Mouse (Mus musculus) MEL (cell line): ENCODE measurements around the gene Oxld1. TPM values are rescaled to one million over a fixed set of nuclear protein-coding genes. Genes with fewer than 3 reads are reported as not detected.

ENCODE experiments used
- DNase-seq: peaks from one replicate; pipeline ENCODE4 v3.0.0; 2011; ENCODE audit warnings: low read depth, low spot score
- H3K27ac ChIP-seq: 2 replicates; pipeline ENCODE4 v1.5.1; 2012; ENCODE audit warnings: low read depth, mild to moderate bottlenecking, control low read depth, low read length, moderate library complexity; ENCODE audit not compliant: control insufficient read depth
- H3K27me3 ChIP-seq, 2 experiments: fragments of 150-350 bp in 1 of 2; sonication (generic) in 1 of 2; 2 replicates each; pipeline ENCODE4 v1.6.1; 2012; ENCODE audit warnings: low read length in 2 of 2, mild to moderate bottlenecking in 2 of 2, improper control_type of control experiment in 1 of 2, moderate library complexity in 1 of 2; ENCODE audit not compliant: insufficient read depth in 2 of 2, control insufficient read depth in 1 of 2
- H3K36me3 ChIP-seq, 2 experiments: 2 replicates each; pipeline ENCODE4 v1.6.1; 2012 to 2014; ENCODE audit warnings: low read length in 2 of 2, improper control_type of control experiment in 1 of 2, inconsistent platforms in 1 of 2, mild to moderate bottlenecking in 1 of 2; ENCODE audit not compliant: insufficient read depth in 2 of 2, control insufficient read depth in 1 of 2
- H3K4me1 ChIP-seq, 2 experiments: fragments of 150-350 bp in 1 of 2; sonication (generic) in 1 of 2; 2 replicates each; pipeline ENCODE4 v1.6.1; 2012; ENCODE audit warnings: low read length in 2 of 2, improper control_type of control experiment in 1 of 2, mild to moderate bottlenecking in 1 of 2; ENCODE audit not compliant: insufficient read depth in 2 of 2, control insufficient read depth in 1 of 2
- H3K4me3 ChIP-seq, 2 experiments: fragments of 150-350 bp in 1 of 2; sonication (generic) in 1 of 2; 2 replicates each; pipeline ENCODE4 v1.5.1; 2012; ENCODE audit warnings: low read depth in 2 of 2, low read length in 2 of 2, mild to moderate bottlenecking in 2 of 2, moderate library complexity in 2 of 2, control low read depth in 1 of 2, improper control_type of control experiment in 1 of 2; ENCODE audit not compliant: control insufficient read depth in 1 of 2, insufficient read depth in 1 of 2
- H3K79me2 ChIP-seq: 2 replicates; pipeline ENCODE4 v1.6.1; 2012; ENCODE audit warnings: mild to moderate bottlenecking, low read length, moderate library complexity; ENCODE audit not compliant: control insufficient read depth, poor library complexity, insufficient read depth
- H3K9ac ChIP-seq: 2 replicates; pipeline ENCODE4 v1.6.1; 2012; ENCODE audit warnings: low read depth, mild to moderate bottlenecking, control low read depth, low read length, moderate library complexity; ENCODE audit not compliant: control insufficient read depth, poor library complexity, severe bottlenecking
- H3K9me3 ChIP-seq: fragments of 150-350 bp; sonication (generic); replicated peaks from 2 replicates; pipeline ENCODE4 v1.6.1; 2012; ENCODE audit warnings: mild to moderate bottlenecking, low read length, improper control_type of control experiment, moderate library complexity; ENCODE audit not compliant: insufficient read depth
- BHLHE40 ChIP-seq: IDR thresholded peaks from 2 replicates; pipeline ENCODE4 v1.6.1; 2012; ENCODE audit warnings: low read depth, mild to moderate bottlenecking, inconsistent platforms, low read length, improper control_type of control experiment, borderline replicate concordance
- CHD1 ChIP-seq: IDR thresholded peaks from 2 replicates; pipeline ENCODE4 v1.6.1; 2012; ENCODE audit warnings: low read depth, mild to moderate bottlenecking, inconsistent platforms, low read length, improper control_type of control experiment
- CHD2 ChIP-seq: IDR thresholded peaks from 2 replicates; pipeline ENCODE4 v1.6.1; 2011; ENCODE audit warnings: low read length, improper control_type of control experiment
- CTCF ChIP-seq, 3 experiments: IDR thresholded peaks in 2 of 3; conservative IDR thresholded peaks in 1 of 3; 2 replicates each; pipeline ENCODE4 v1.5.1; 2011 to 2012; ENCODE audit warnings: low read length in 3 of 3, low read depth in 2 of 3, mild to moderate bottlenecking in 2 of 3, improper control_type of control experiment in 1 of 3, inconsistent platforms in 1 of 3, mixed read lengths in 1 of 3, moderate library complexity in 1 of 3; ENCODE audit not compliant: control insufficient read depth in 1 of 3, insufficient read depth in 1 of 3, poor library complexity in 1 of 3, severe bottlenecking in 1 of 3
- E2F4 ChIP-seq: IDR thresholded peaks from 2 replicates; pipeline ENCODE4 v1.6.1; 2011; ENCODE audit warnings: low read depth, low read length, improper control_type of control experiment, borderline replicate concordance
- ELF1 ChIP-seq: IDR thresholded peaks from 2 replicates; pipeline ENCODE4 v1.6.1; 2014; ENCODE audit warnings: low read depth, mild to moderate bottlenecking, inconsistent platforms, low read length, improper control_type of control experiment, moderate library complexity
- EP300 ChIP-seq, 2 experiments: IDR thresholded peaks; 2 replicates each; pipeline ENCODE4 v1.6.1; 2011; ENCODE audit warnings: improper control_type of control experiment in 2 of 2, low read length in 2 of 2, low read depth in 1 of 2, mild to moderate bottlenecking in 1 of 2
- GABPA ChIP-seq: IDR thresholded peaks from 2 replicates; pipeline ENCODE4 v1.6.1; 2012; ENCODE audit warnings: low read depth, mild to moderate bottlenecking, inconsistent platforms, low read length, improper control_type of control experiment, moderate library complexity
- GATA1 ChIP-seq: IDR thresholded peaks from 2 replicates; pipeline ENCODE4 v1.6.1; 2011; ENCODE audit warnings: low read depth, low read length, improper control_type of control experiment
- HCFC1 ChIP-seq: IDR thresholded peaks from 2 replicates; pipeline ENCODE4 v1.6.1; 2012; ENCODE audit warnings: low read depth, mild to moderate bottlenecking, inconsistent platforms, low read length, improper control_type of control experiment, moderate library complexity
- JUND ChIP-seq: IDR thresholded peaks from 2 replicates; pipeline ENCODE4 v1.6.1; 2011; ENCODE audit warnings: low read depth, mild to moderate bottlenecking, improper control_type of control experiment, low read length
- KAT2A ChIP-seq: conservative IDR thresholded peaks from 2 replicates; pipeline ENCODE4 v1.6.1; 2012; ENCODE audit warnings: low read depth, low read length, improper control_type of control experiment, inconsistent platforms
- MAFK ChIP-seq: IDR thresholded peaks from 2 replicates; pipeline ENCODE4 v1.6.1; 2011; ENCODE audit warnings: low read depth, mild to moderate bottlenecking, low read length, improper control_type of control experiment, borderline replicate concordance
- MAX ChIP-seq: IDR thresholded peaks from 2 replicates; pipeline ENCODE4 v1.6.1; 2011; ENCODE audit warnings: low read length, improper control_type of control experiment
- MAZ ChIP-seq: IDR thresholded peaks from 2 replicates; pipeline ENCODE4 v1.6.1; 2012; ENCODE audit warnings: low read depth, mild to moderate bottlenecking, inconsistent platforms, low read length, improper control_type of control experiment
- MEF2A ChIP-seq: IDR thresholded peaks from 2 replicates; pipeline ENCODE4 v1.6.1; 2014; ENCODE audit warnings: low read depth, mild to moderate bottlenecking, inconsistent platforms, low read length, improper control_type of control experiment; ENCODE audit not compliant: poor library complexity, insufficient replicate concordance, severe bottlenecking; ENCODE audit errors: extremely low read depth
- MXI1 ChIP-seq: IDR thresholded peaks from 2 replicates; pipeline ENCODE4 v1.6.1; 2011; ENCODE audit warnings: mild to moderate bottlenecking, low read depth, low read length, improper control_type of control experiment
- MYB ChIP-seq: IDR thresholded peaks from 2 replicates; pipeline ENCODE4 v1.6.1; 2011; ENCODE audit warnings: mild to moderate bottlenecking, low read depth, low read length, improper control_type of control experiment
- MYC ChIP-seq: IDR thresholded peaks from 2 replicates; pipeline ENCODE4 v1.6.1; 2011; ENCODE audit warnings: low read depth, mild to moderate bottlenecking, low read length, improper control_type of control experiment, moderate library complexity
- NELFE ChIP-seq: IDR thresholded peaks from 2 replicates; pipeline ENCODE4 v1.6.1; 2011; ENCODE audit warnings: low read depth, low read length, improper control_type of control experiment
- NRF1 ChIP-seq: IDR thresholded peaks from 2 replicates; pipeline ENCODE4 v1.6.1; 2014; ENCODE audit warnings: low read depth, mild to moderate bottlenecking, inconsistent platforms, low read length, improper control_type of control experiment, moderate library complexity; ENCODE audit not compliant: poor library complexity, insufficient read depth, severe bottlenecking
- POLR2A ChIP-seq, 2 experiments: IDR thresholded peaks; 2 replicates each; pipeline ENCODE4 v1.6.1; 2011 to 2012; ENCODE audit warnings: low read length in 2 of 2, mild to moderate bottlenecking in 2 of 2, control low read depth in 1 of 2, improper control_type of control experiment in 1 of 2, low read depth in 1 of 2, moderate library complexity in 1 of 2; ENCODE audit not compliant: control insufficient read depth in 1 of 2, insufficient read depth in 1 of 2, poor library complexity in 1 of 2
- POLR2AphosphoS2 ChIP-seq: IDR thresholded peaks from 2 replicates; pipeline ENCODE4 v1.6.1; 2011; ENCODE audit warnings: low read length, improper control_type of control experiment
- POLR2AphosphoS5 ChIP-seq: IDR thresholded peaks from 2 replicates; pipeline ENCODE4 v1.6.1; 2012; ENCODE audit warnings: low read depth, borderline replicate concordance, mild to moderate bottlenecking, inconsistent platforms, low read length, moderate library complexity, mixed read lengths
- RAD21 ChIP-seq: IDR thresholded peaks from 2 replicates; pipeline ENCODE4 v1.6.1; 2011; ENCODE audit warnings: mild to moderate bottlenecking, low read depth, low read length, improper control_type of control experiment
- RCOR1 ChIP-seq: IDR thresholded peaks from 2 replicates; pipeline ENCODE4 v1.6.1; 2012; ENCODE audit warnings: low read depth, mild to moderate bottlenecking, inconsistent platforms, low read length, improper control_type of control experiment
- SIN3A ChIP-seq: IDR thresholded peaks from 2 replicates; pipeline ENCODE4 v1.6.1; 2012; ENCODE audit warnings: low read length, improper control_type of control experiment, inconsistent platforms
- SMC3 ChIP-seq: IDR thresholded peaks from 2 replicates; pipeline ENCODE4 v1.6.1; 2011; ENCODE audit warnings: low read depth, low read length, improper control_type of control experiment
- TAL1 ChIP-seq: IDR thresholded peaks from 2 replicates; pipeline ENCODE4 v1.6.1; 2012; ENCODE audit warnings: mild to moderate bottlenecking, inconsistent platforms, low read length, moderate library complexity, mixed read lengths
- TBP ChIP-seq: IDR thresholded peaks from 2 replicates; pipeline ENCODE4 v1.8.0; 2011; ENCODE audit warnings: low read depth, low read length, improper control_type of control experiment
- UBTF ChIP-seq: IDR thresholded peaks from 2 replicates; pipeline ENCODE4 v1.6.1; 2012; ENCODE audit warnings: low read depth, mild to moderate bottlenecking, inconsistent platforms, low read length, improper control_type of control experiment, moderate library complexity, borderline replicate concordance; ENCODE audit not compliant: insufficient read depth
- USF2 ChIP-seq, 2 experiments: IDR thresholded peaks; 2 replicates each; pipeline ENCODE4 v1.6.1; 2011 to 2012; ENCODE audit warnings: improper control_type of control experiment in 2 of 2, low read length in 2 of 2, borderline replicate concordance in 1 of 2, inconsistent platforms in 1 of 2, low read depth in 1 of 2, mild to moderate bottlenecking in 1 of 2; ENCODE audit not compliant: insufficient read depth in 1 of 2
- ZC3H11A ChIP-seq: IDR thresholded peaks from 2 replicates; pipeline ENCODE4 v1.6.1; 2012; ENCODE audit warnings: low read depth, mild to moderate bottlenecking, inconsistent platforms, low read length, improper control_type of control experiment
- ZKSCAN1 ChIP-seq: IDR thresholded peaks from 2 replicates; pipeline ENCODE4 v1.6.1; 2012; ENCODE audit warnings: low read depth, mild to moderate bottlenecking, inconsistent platforms, low read length, improper control_type of control experiment, moderate library complexity
- ZMIZ1 ChIP-seq: IDR thresholded peaks from 2 replicates; pipeline ENCODE4 v1.6.1; 2012; ENCODE audit warnings: low read depth, mild to moderate bottlenecking, inconsistent platforms, low read length, improper control_type of control experiment, moderate library complexity
- ZNF384 ChIP-seq: IDR thresholded peaks from 2 replicates; pipeline ENCODE4 v1.6.1; 2012; ENCODE audit warnings: low read depth, mild to moderate bottlenecking, inconsistent platforms, low read length, improper control_type of control experiment
- polyA plus RNA-seq, 2 experiments: library from polyadenylated mRNA; stranded (reverse) in 1 of 2; unstranded in 1 of 2; fragments of >175 nt in 1 of 2; fragments of >200 nt in 1 of 2; gene quantifications; 2 replicates each; pipeline versions ENCODE4 v1.2.1 to v1.2.4; 2012; ENCODE audit warnings: low replicate concordance in 2 of 2, low read depth in 1 of 2; ENCODE audit not compliant: insufficient read length in 2 of 2, insufficient read depth in 1 of 2, missing spikeins in 1 of 2
- total RNA-seq: library from RNA; depleted of rRNA; stranded (reverse); fragments of 300-350 nt; gene quantifications from 2 replicates; pipeline ENCODE4 v1.2.3, GENCODE M21; 2012

Gene Oxld1
- total and polyA plus RNA-seq, 3 experiments, result 15.9 to 17.5 TPM; not detected in 1

DNA sequence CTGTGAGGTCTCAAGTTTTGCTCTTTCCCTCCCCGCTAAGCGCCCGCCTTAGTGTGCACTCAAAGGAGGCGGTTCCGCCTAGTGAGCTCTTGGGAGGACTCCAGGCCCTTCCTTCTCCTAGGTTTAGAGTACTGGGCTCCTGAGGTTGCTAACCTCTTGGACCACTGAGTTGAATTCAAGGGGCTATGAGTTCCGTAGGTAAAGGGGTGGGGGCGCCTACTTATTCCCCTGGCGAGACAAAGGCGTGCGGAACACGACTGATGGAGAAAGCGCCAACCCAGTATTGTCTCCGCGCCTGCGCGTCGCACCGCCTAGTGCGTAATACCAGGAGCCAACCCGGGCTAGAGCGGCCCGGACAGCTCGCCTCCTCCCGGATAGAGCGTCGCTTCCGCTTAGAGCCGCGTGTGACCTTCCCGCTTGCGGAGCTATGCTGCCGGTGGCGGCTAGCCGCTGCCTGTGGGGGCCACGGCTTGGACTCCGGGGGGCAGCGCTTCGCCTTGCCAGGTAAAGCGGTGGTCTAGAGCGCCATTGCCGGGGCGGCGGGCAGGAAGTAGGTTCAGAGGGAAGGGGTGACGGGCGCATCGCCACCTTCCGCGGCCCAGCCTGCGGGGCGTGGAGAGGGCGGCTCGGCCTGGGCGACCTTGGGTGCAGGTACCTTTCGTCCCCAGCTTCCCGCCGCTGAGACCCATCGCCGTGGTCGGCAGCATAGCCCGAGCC, 26.6 kb upstream of the Oxld1 start, which contains the start of gene Mrpl12:
TSS of gene Mrpl12 (plus strand) at position 349 of the 717 bp plus-strand sequence.
- Histone ChIP-seq H3K4me3 (peak within 1 kb of the TSS; percentile 73 to 74), H3K27ac (peak within 1 kb of the TSS; percentile 73), H3K9me3 (no peaks in the 10 kb centered on the region), H3K79me2 (peaks cover 30% of the 10 kb centered on the region), H3K27me3 (no peaks in the 10 kb centered on the region), H3K4me1 (peaks cover 3 to 13% of the 10 kb centered on the region in 2 experiments; a peak in 3 of 4 replicates), H3K9ac (peak within 1 kb of the TSS; percentile 86), H3K36me3 (peaks cover 7 to 10% of the 10 kb centered on the region in 2 experiments)
- DNase-seq, result peak; percentile 98
- TF ChIP-seq MYC, result peak; percentile 98
- 0 out of 6 replicates have a peak, but pooled peaks of 1 of the 3 experiments have one; percentile 1 for TF ChIP-seq CTCF (IDR thresholded peaks at IDR 0.05 in 2 of 3, conservative IDR thresholded peaks at IDR 0.05 in 1 of 3; ENCODE audit: control insufficient read depth in 1 of 3, insufficient read depth in 1 of 3, low read depth in 2 of 3, low read length in 3 of 3, poor library complexity in 1 of 3, severe bottlenecking in 1 of 3)
- TF ChIP-seq ZMIZ1, result peak; percentile 95
- TF ChIP-seq TAL1, result no peak
- TF ChIP-seq SMC3, result no peak
- TF ChIP-seq POLR2A (IDR thresholded peaks at IDR 0.05; ENCODE audit: control insufficient read depth in 1 of 2, insufficient read depth in 1 of 2, low read depth in 1 of 2, low read length in 2 of 2, poor library complexity in 1 of 2), result peak; percentile 98 to 100
- no peak for TF ChIP-seq ZC3H11A
- TF ChIP-seq GATA1, result no peak
- TF ChIP-seq NRF1, result peak; percentile 93
- no peak for TF ChIP-seq CHD2
- no peak for TF ChIP-seq ZKSCAN1
- TF ChIP-seq ZNF384, result no peak
- no peak for TF ChIP-seq CHD1
- peak; percentile 98 for TF ChIP-seq NELFE
- TF ChIP-seq E2F4, result no peak
- peak; percentile 96 for TF ChIP-seq MAX
- no peak for TF ChIP-seq BHLHE40
- no peak for TF ChIP-seq RCOR1
- no peak for TF ChIP-seq MEF2A
- TF ChIP-seq ELF1, result peak; percentile 89
- TF ChIP-seq TBP, result peak; percentile 94
- peak; percentile 96 for TF ChIP-seq HCFC1
- peak; percentile 99 for TF ChIP-seq MXI1
- peak; percentile 73; the same call in 1 of the 2 replicates for TF ChIP-seq POLR2AphosphoS5
- TF ChIP-seq UBTF, result peak; percentile 94; the same call in 1 of the 2 replicates
- TF ChIP-seq MAZ, result peak; percentile 90; the same call in 1 of the 2 replicates
- peak; percentile 92 for TF ChIP-seq KAT2A
- TF ChIP-seq RAD21, result no peak
- TF ChIP-seq GABPA, result peak; percentile 49; the same call in 1 of the 2 replicates
- TF ChIP-seq POLR2AphosphoS2, result peak; percentile 99
- no peak for TF ChIP-seq MAFK
- TF ChIP-seq MYB, result no peak
- TF ChIP-seq USF2 (IDR thresholded peaks at IDR 0.05; ENCODE audit: borderline replicate concordance in 1 of 2, insufficient read depth in 1 of 2, low read depth in 1 of 2, low read length in 2 of 2), result no peak
- peak; percentile 100 for TF ChIP-seq SIN3A
- TF ChIP-seq EP300 (IDR thresholded peaks at IDR 0.05; ENCODE audit: low read depth in 1 of 2, low read length in 2 of 2), result no peak
- TF ChIP-seq JUND, result no peak
